Mouse (Mus musculus): Measurements from ENCODE around the gene Rbms3.

The Rbms3 gene

DNA sequence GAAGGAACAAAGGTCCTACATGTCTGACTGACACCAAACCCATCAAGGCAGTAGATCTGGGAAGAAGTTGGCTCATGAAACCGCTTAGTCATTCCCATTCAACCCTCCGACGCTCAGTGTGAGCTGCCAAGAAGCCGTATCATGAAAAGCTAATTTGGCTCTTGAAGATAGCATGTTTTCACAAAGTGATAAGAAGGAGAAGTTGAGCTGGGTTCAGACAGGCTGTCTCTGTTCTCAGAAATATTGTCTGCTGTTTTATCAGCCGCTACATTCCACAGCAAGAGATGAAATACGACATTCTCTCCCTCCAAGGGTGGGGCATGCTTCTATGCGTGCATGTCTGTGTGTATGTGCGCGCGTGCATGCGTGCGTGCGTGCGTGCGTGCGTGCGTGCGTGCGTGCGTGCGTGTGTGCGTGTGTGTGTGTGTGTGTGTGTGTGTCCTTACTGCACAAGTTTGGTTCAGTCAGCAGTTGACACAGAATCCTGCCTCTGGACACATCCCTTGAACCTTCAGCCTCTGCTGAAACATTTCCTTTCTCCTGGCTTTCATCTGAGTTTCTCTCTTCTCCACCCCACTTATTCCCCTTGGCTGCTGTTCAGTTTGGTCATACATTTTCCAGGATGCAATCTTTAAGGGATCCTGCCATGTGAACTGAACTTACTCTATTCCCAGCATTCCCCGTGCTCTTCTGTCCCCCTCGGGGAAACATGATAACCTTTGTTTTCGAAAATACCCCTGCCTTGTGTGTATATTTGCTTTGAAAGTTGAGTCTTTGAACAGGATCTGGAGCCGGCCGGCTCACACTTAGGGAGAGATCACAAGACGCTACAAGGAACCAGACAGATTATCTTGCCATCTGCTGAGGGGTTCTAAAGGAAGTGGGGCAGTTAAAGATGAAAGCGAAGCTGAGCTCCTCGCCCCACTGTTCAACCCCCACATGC, 756.4 kb downstream of the Rbms3 start:
- peak; percentile 27 for DNase-seq

DNA sequence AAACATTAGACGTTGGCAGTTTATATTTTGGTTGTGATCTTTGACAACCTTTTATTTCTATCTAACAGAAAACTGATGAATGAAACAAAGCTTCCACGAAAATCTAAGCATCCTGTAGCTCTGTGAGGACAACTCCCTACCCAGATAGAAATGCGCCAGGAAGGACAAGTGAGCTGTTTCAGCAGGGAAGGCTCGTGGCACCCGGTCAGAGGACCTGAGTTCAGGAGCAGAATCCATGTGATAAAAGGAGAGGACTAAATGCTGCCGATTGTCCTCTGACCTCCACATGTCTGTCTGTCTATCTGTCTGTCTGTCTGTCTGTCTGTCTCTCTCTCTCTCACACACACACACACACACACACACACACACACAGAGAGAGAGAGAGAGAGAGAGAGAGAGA, 757.4 kb downstream of the Rbms3 start:
- DNase-seq: no peak

GRCm38 (mm10) chr9:116871576-116871975, 758.1 kb downstream of the Rbms3 start:
- DNase-seq: no peak

DNA sequence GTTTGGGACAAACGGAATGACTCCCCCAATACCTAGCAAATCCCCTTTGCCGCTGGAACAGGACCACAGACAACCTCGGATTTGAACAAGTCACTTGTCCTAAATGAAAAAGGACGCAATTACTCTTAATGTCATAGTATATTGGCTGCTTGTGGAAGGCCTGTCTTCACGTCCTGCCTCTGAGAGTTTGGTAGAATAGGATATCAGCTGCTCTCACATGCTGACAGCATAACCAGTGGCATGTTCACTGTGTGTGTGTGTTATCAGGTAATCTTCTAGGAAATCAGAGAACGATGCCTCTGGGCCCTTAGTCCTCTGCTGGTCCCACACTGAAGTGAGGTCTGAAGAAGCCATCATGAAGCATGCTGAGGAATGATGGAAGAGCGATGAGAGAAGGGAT, 763.7 kb downstream of the Rbms3 start:
- no peak for DNase-seq

GRCm38 (mm10) chr9:116863626-116864025, 766.1 kb downstream of the Rbms3 start:
- DNase-seq: peak; percentile 51

GRCm38 (mm10) chr9:116862341-116862740, 767.4 kb downstream of the Rbms3 start:
- no peak for DNase-seq

GRCm38 (mm10) chr9:116857861-116858595, 771.7 kb downstream of the Rbms3 start:
- DNase-seq: no peak

DNA sequence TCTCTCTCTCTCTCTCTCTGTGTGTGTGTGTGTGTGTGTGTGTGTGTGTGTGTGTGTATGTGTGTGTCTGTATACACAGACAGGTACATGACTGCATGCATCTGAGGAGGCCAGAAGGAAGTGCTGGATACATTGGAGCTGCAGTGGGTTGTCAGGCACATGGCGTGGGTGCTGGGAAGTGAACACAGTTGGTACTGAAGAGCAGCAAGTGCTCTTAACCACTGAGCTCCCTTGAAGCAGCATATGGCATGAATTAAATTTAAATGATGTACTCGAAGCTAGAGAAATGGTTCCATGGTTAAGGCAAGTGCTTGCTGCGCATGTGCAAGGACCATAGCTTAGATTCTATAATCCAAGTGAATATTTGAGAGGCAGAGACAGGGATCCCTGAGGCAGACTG, 772.6 kb downstream of the Rbms3 start:
- no peak for DNase-seq

- no peak for DNase-seq
Observed at GRCm38 (mm10) chr9:116855744-116856143, 774.0 kb downstream of the Rbms3 start.

DNA sequence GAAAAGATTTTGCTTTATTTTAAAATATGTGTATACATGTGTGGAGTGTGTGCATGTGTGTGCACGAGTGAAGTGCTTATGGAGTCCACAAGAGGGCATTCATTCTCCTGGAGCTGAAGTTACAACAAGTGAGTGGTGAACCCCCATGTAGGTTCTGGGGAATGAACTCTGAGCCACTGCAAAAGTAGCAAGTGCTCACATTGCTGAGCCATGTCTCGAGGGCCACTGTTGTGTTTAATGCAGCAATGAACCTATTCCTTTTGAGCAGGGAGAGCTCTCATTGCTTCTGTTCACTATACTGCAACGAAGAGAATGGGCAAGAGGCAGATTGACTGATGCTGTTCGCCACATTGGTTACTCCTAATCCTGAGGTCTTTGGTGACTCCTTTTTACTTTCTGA, 780.8 kb downstream of the Rbms3 start:
- DNase-seq: no peak

GRCm38 (mm10) chr9:116848166-116848565, 781.5 kb downstream of the Rbms3 start:
- no peak for DNase-seq

- DNase-seq: peak; percentile 80
Observed at GRCm38 (mm10) chr9:116847241-116848135, 782.2 kb downstream of the Rbms3 start.

GRCm38 (mm10) chr9:116834949-116835348, 794.8 kb downstream of the Rbms3 start:
- no peak for DNase-seq

- DNase-seq: no peak
Observed at GRCm38 (mm10) chr9:116833677-116834076, 796.0 kb downstream of the Rbms3 start.

- DNase-seq: no peak
Observed at GRCm38 (mm10) chr9:116832822-116833221, 796.9 kb downstream of the Rbms3 start.

GRCm38 (mm10) chr9:116831386-116831785, 798.3 kb downstream of the Rbms3 start:
- DNase-seq: no peak

- no peak for DNase-seq
Observed at GRCm38 (mm10) chr9:116829929-116830328, 799.8 kb downstream of the Rbms3 start.

- no peak for DNase-seq
Observed at GRCm38 (mm10) chr9:116821601-116822000, 808.1 kb downstream of the Rbms3 start.

GRCm38 (mm10) chr9:116817196-116817595, 812.5 kb downstream of the Rbms3 start:
- DNase-seq: no peak

GRCm38 (mm10) chr9:116814495-116815094, 815.1 kb downstream of the Rbms3 start:
- DNase-seq: no peak

DNA sequence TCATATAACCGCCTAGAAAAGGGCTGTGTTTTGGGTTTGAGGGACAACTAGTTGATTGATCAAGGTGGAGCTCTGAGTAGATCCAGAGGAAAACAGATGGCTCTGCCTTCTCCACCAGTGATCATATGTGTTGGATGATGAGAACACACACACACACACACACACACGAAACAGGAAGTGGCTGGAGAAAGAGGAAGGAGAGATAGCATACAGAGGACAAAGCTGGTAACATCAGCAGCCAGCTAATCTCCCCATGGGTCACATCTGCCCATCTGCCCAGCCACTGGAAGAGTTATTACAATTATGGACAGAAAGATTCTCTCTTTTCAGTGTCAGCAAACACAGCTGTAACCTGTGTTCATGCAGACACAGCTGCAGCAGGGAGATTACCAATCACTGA, 816.3 kb downstream of the Rbms3 start:
- DNase-seq: no peak

DNA sequence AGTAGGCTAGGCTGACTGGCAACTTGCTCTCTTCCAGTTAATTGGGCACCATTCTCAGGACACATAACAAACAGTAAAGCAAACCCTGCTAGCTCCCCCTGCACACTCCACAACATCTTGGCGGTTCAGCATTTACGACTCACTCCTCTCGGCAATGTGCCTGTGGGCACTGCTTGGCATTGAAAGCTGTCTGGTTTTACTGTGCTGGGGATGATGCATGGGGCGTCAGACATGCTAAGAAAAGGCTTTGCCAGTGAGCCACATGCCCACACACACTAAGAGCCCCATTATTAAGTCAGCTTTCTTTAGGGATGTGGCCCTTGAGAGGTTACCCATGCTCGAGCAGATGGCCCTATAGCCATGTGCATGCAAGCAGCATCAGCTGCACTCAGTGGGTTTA, 820.5 kb downstream of the Rbms3 start:
- DNase-seq: no peak

GRCm38 (mm10) chr9:116808401-116808800, 821.3 kb downstream of the Rbms3 start:
- DNase-seq: peak; percentile 34
